In genomic region chr5:31219070-31219469, GRCm38 (mm10) we compare ENCODE assay signal across 8 mouse cellular contexts. TPM values are rescaled to one million over a fixed set of nuclear protein-coding genes. Genes with fewer than 3 reads are reported as not detected.
DNase-seq lines count a peak whose midpoint lies in the region; ATAC-seq and TF ChIP-seq lines count a peak whose summit lies in the region.

No protein-coding gene starts in this region.

- DNase-seq in lung, adult 2 months: no peak
- peak; percentile 80 for DNase-seq in c-Kit-positive CD71-positive TER-119-negative erythroid progenitor cells, embryonic 14.5 days (ENCODE audit: low read depth)
- DNase-seq in midbrain, embryonic 10.5 days (ENCODE audit: low spot score): no peak
- DNase-seq in gastrocnemius, postnatal 25 days: no peak
- DNase-seq in cerebellum, adult 18-20 months: no peak

- H3K9me3 ChIP-seq in lung, embryonic 15.5 days: no peaks in the 10 kb centered on the region
- no peaks in the 10 kb centered on the region for H3K9me3 ChIP-seq in hindbrain, embryonic 15.5 days
- H3K9me3 ChIP-seq in midbrain, embryonic 10.5 days (replicated peaks): no peaks in the 10 kb centered on the region

- no peak for TF ChIP-seq POLR2A in lung, adult 2 months (IDR thresholded peaks at IDR 0.05; ENCODE audit: borderline replicate concordance, extremely low read depth, low read depth, low read length)

- peaks cover 14% of the 10 kb centered on the region for H3K4me1 ChIP-seq in lung, embryonic 15.5 days
- peaks cover 6% of the 10 kb centered on the region; the same call in 1 of the 2 replicates for H3K4me1 ChIP-seq in lung, adult 2 months (ENCODE audit: control insufficient read depth, insufficient read depth, low read length)
- peaks cover 26% of the 10 kb centered on the region for H3K4me1 ChIP-seq in hindbrain, embryonic 15.5 days (replicated peaks)
- H3K4me1 ChIP-seq in midbrain, embryonic 10.5 days: peaks cover 24% of the 10 kb centered on the region

- H3K36me3 ChIP-seq in lung, embryonic 15.5 days: no peaks in the 10 kb centered on the region
- no peaks in the 10 kb centered on the region for H3K36me3 ChIP-seq in hindbrain, embryonic 15.5 days
- peaks cover 16% of the 10 kb centered on the region for H3K36me3 ChIP-seq in midbrain, embryonic 10.5 days

- WGBS in lung, embryonic 15.5 days: 0% methylated on average over 2 of the region's 2 CpGs
- 2% methylated on average over 2 of the region's 2 CpGs for WGBS in lung, adult 2 months
- 1% methylated on average over 2 of the region's 2 CpGs for WGBS in hindbrain, embryonic 15.5 days
- 6% methylated on average over 2 of the region's 2 CpGs for WGBS in midbrain, embryonic 10.5 days

- H3K4me3 ChIP-seq in lung, embryonic 15.5 days: peak overlapping the region; percentile 89
- no peak overlapping the region for H3K4me3 ChIP-seq in lung, adult 2 months (replicated peaks; ENCODE audit: extremely low read depth, low read depth, low read length)
- H3K4me3 ChIP-seq in hindbrain, embryonic 15.5 days: peak overlapping the region; percentile 85
- H3K4me3 ChIP-seq in midbrain, embryonic 10.5 days: peak overlapping the region; percentile 96

- H3K27me3 ChIP-seq in lung, embryonic 15.5 days: no peaks in the 10 kb centered on the region
- H3K27me3 ChIP-seq in hindbrain, embryonic 15.5 days: no peaks in the 10 kb centered on the region
- H3K27me3 ChIP-seq in midbrain, embryonic 10.5 days (ENCODE audit: low read depth, poor library complexity, severe bottlenecking): no peaks in the 10 kb centered on the region

- ATAC-seq in lung, embryonic 15.5 days (ENCODE audit: borderline replicate concordance, extremely low read depth, low FRiP score, low TSS enrichment): no peak
- ATAC-seq in hindbrain, embryonic 15.5 days (ENCODE audit: low FRiP score, low read depth): no peak
- no peak for ATAC-seq in granulocyte monocyte progenitor cell, adult 5-6 weeks (replicated peaks; ENCODE audit: poor library complexity, severe bottlenecking)

- peak overlapping the region; percentile 73 for H3K4me2 ChIP-seq in lung, embryonic 15.5 days
- peak overlapping the region; percentile 66 for H3K4me2 ChIP-seq in hindbrain, embryonic 15.5 days

- TF ChIP-seq CTCF in lung, adult 2 months (IDR thresholded peaks at IDR 0.05; ENCODE audit: insufficient read depth, low read length): no peak

- peak overlapping the region; percentile 31; the same call in 1 of the 2 replicates for H3K27ac ChIP-seq in lung, embryonic 15.5 days
- H3K27ac ChIP-seq in hindbrain, embryonic 15.5 days (replicated peaks): no peak overlapping the region
- H3K27ac ChIP-seq in midbrain, embryonic 10.5 days (replicated peaks): no peak overlapping the region

- H3K9ac ChIP-seq in lung, embryonic 15.5 days: 0 out of 2 replicates have a peak overlapping the region, but pooled peaks have one; percentile 9
- H3K9ac ChIP-seq in hindbrain, embryonic 15.5 days: peak overlapping the region; percentile 27; the same call in 1 of the 2 replicates

RNA-seq across cellular contexts. Expression of gene Ppm1g, which starts 1.4 kb away (rescaled TPM):
- polyA plus RNA-seq in lung, embryonic 15.5 days (2015; fragmentation: Nextera tagmentation; extraction: Ambion mirVana): 141 and 144 TPM in 2 replicates
- polyA plus RNA-seq in lung, adult 2 months (2012; rRNA removed): 67.4 and 89.5 TPM in 2 replicates
- polyA plus RNA-seq in hindbrain, embryonic 15.5 days (2015; fragmentation: Nextera tagmentation; extraction: Ambion mirVana): 171 and 182 TPM in 2 replicates
- 195 and 214 TPM in 2 replicates for polyA plus RNA-seq in midbrain, embryonic 10.5 days (2016; fragmentation: Nextera tagmentation; extraction: Ambion mirVana)
- total RNA-seq in gastrocnemius, postnatal 25 days (2021): 10 to 100 TPM; 32.6 to 35.4 TPM
- total RNA-seq in granulocyte monocyte progenitor cell, adult 5-6 weeks (2014; fragmentation: Nextera tagmentation): 155 and 167 TPM in 2 replicates
- 175 and 201 TPM in 2 replicates for total RNA-seq in granulocyte monocyte progenitor cell, adult 5-6 weeks (2017)

RNA-seq across cellular contexts. Expression of gene Zfp513, which starts 17.0 kb away (rescaled TPM):
- 8.8 and 9.5 TPM in 2 replicates for polyA plus RNA-seq in lung, embryonic 15.5 days (2015; fragmentation: Nextera tagmentation; extraction: Ambion mirVana)
- 45.2 and 52.4 TPM in 2 replicates for polyA plus RNA-seq in lung, adult 2 months (2012; rRNA removed)
- polyA plus RNA-seq in hindbrain, embryonic 15.5 days (2015; fragmentation: Nextera tagmentation; extraction: Ambion mirVana): 16.2 and 17.4 TPM in 2 replicates
- polyA plus RNA-seq in midbrain, embryonic 10.5 days (2016; fragmentation: Nextera tagmentation; extraction: Ambion mirVana): 11.5 and 13.8 TPM in 2 replicates
- 1 to 10 TPM; 5.4 to 5.7 TPM for total RNA-seq in gastrocnemius, postnatal 25 days (2021)
- total RNA-seq in granulocyte monocyte progenitor cell, adult 5-6 weeks (2014; fragmentation: Nextera tagmentation): 10.6 and 15.4 TPM in 2 replicates
- 5.9 and 6.9 TPM in 2 replicates for total RNA-seq in granulocyte monocyte progenitor cell, adult 5-6 weeks (2017)

RNA-seq across cellular contexts. Expression of gene Nrbp1, which starts 21.6 kb away (rescaled TPM):
- polyA plus RNA-seq in lung, embryonic 15.5 days (2015; fragmentation: Nextera tagmentation; extraction: Ambion mirVana): 155 and 167 TPM in 2 replicates
- 170 and 188 TPM in 2 replicates for polyA plus RNA-seq in lung, adult 2 months (2012; rRNA removed)
- 163 and 171 TPM in 2 replicates for polyA plus RNA-seq in hindbrain, embryonic 15.5 days (2015; fragmentation: Nextera tagmentation; extraction: Ambion mirVana)
- 160 and 171 TPM in 2 replicates for polyA plus RNA-seq in midbrain, embryonic 10.5 days (2016; fragmentation: Nextera tagmentation; extraction: Ambion mirVana)
- 10 to 100 TPM; 52.2 to 55.9 TPM for total RNA-seq in gastrocnemius, postnatal 25 days (2021)
- total RNA-seq in granulocyte monocyte progenitor cell, adult 5-6 weeks (2014; fragmentation: Nextera tagmentation): 65.6 and 75.4 TPM in 2 replicates
- 79.2 and 99.5 TPM in 2 replicates for total RNA-seq in granulocyte monocyte progenitor cell, adult 5-6 weeks (2017)

RNA-seq across cellular contexts. Expression of gene Gm9970, which starts 22.0 kb away (rescaled TPM):
- polyA plus RNA-seq in lung, embryonic 15.5 days (2015; fragmentation: Nextera tagmentation; extraction: Ambion mirVana): 0.40 and 0.64 TPM in 2 replicates
- 0.36 and 0.70 TPM in 2 replicates for polyA plus RNA-seq in lung, adult 2 months (2012; rRNA removed)
- 0.63 and 1.4 TPM in 2 replicates for polyA plus RNA-seq in hindbrain, embryonic 15.5 days (2015; fragmentation: Nextera tagmentation; extraction: Ambion mirVana)
- 0.23 and 0.36 TPM in 2 replicates for polyA plus RNA-seq in midbrain, embryonic 10.5 days (2016; fragmentation: Nextera tagmentation; extraction: Ambion mirVana)
- not detected for total RNA-seq in gastrocnemius, postnatal 25 days (2021)
- total RNA-seq in granulocyte monocyte progenitor cell, adult 5-6 weeks (2014; fragmentation: Nextera tagmentation): not detected in 2 replicates
- not detected in 2 replicates for total RNA-seq in granulocyte monocyte progenitor cell, adult 5-6 weeks (2017)

RNA-seq across cellular contexts. Expression of gene Eif2b4, which starts 25.8 kb away (rescaled TPM):
- 61.2 and 64.3 TPM in 2 replicates for polyA plus RNA-seq in lung, embryonic 15.5 days (2015; fragmentation: Nextera tagmentation; extraction: Ambion mirVana)
- polyA plus RNA-seq in lung, adult 2 months (2012; rRNA removed): 28.3 and 44.9 TPM in 2 replicates
- 76.1 and 86.9 TPM in 2 replicates for polyA plus RNA-seq in hindbrain, embryonic 15.5 days (2015; fragmentation: Nextera tagmentation; extraction: Ambion mirVana)
- polyA plus RNA-seq in midbrain, embryonic 10.5 days (2016; fragmentation: Nextera tagmentation; extraction: Ambion mirVana): 86.3 and 87.7 TPM in 2 replicates
- 10 to 100 TPM; 51.5 to 63.1 TPM for total RNA-seq in gastrocnemius, postnatal 25 days (2021)
- 68.3 and 91.6 TPM in 2 replicates for total RNA-seq in granulocyte monocyte progenitor cell, adult 5-6 weeks (2014; fragmentation: Nextera tagmentation)
- total RNA-seq in granulocyte monocyte progenitor cell, adult 5-6 weeks (2017): 50.0 and 65.6 TPM in 2 replicates
